In the genomic region with DNA sequence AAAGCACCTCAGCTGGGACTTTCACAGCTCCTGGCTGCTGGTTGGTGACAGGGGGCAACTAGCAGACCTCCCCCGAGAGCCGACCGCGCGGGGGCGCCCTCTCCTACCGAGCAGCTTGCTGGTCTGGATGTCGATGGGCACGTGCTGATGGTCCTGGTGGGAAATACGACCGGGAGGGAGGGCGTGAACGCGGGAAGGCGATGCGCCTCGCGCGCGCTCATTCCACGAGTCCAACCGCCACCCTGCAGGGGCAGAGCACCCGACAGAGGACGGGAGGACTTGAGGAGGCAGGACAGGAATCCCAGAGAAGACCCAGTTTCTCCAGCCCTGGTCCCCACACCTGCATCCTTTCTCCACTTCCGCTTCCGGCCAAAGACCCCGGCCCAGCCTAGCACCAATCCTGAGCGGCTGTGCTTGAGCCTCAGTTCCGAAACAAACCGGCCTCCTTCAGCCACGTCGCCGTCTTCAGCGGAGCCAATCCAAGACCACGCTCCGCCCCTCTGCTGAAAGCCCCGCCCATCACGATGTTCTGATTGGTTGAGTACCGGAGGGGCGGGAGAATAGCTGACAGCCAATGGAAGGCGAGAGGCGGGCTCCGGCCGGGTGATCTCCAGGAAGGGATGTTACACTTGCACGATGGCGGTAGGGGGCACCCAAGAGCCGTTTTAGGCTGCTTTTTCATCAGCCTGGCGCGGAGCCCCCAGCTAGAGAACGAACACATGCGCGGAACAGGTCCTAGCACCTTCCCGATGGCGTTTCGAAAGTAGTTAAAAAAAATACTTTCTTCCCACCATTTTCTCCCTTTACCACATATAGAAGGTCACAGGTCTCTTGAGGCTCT, we compare ENCODE assay signal across 8 mouse cellular contexts. TPM values are rescaled to one million over a fixed set of nuclear protein-coding genes. Genes with fewer than 3 reads are reported as not detected.
A peak's percentile ranks its signal among the peaks of the same experiment; 100 is the strongest.
DNase-seq lines count a peak whose midpoint lies in the region; ATAC-seq lines count a peak whose summit lies in the region.

A gene (minus strand): TSS at position 453 of the 841 bp plus-strand sequence.

- H3K9me3 ChIP-seq in hindbrain, embryonic 11.5 days (ENCODE audit: control insufficient read depth, low read length) = no peaks in the 10 kb centered on the region

- H3K9ac ChIP-seq in hindbrain, embryonic 11.5 days (ENCODE audit: low read depth, low read length) = peak within 1 kb of the TSS; percentile 62

- peak within 1 kb of the TSS; percentile 75 for H3K4me3 ChIP-seq in hindbrain, embryonic 11.5 days (ENCODE audit: low read depth, low read length)

- peak; percentile 99 for DNase-seq in Muller cell, postnatal 12 days (ENCODE audit: inconsistent ontology term)
- DNase-seq in cerebellum, adult 9-11 months = peak; percentile 99
- peak; percentile 98 to 99 for DNase-seq in frontal cortex, adult 2 months (ENCODE audit: extremely low spot score in 1 of 2, low spot score in 1 of 2)
- DNase-seq in hindbrain, embryonic 11.5 days (ENCODE audit: low spot score) = peak; percentile 100
- DNase-seq in layer of hippocampus, postnatal 10 days (ENCODE audit: low spot score in 2 of 2) = peak; percentile 99 to 100
- DNase-seq in lung, postnatal 10 days = peak; percentile 100
- peak; percentile 99 for DNase-seq in ovary, postnatal 36 days (ENCODE audit: low spot score)
- DNase-seq in thymus, postnatal 25 days = peak; percentile 100

- H3K27me3 ChIP-seq in hindbrain, embryonic 11.5 days (ENCODE audit: control insufficient read depth, insufficient read depth, low read length) = no peaks in the 10 kb centered on the region

- no peaks in the 10 kb centered on the region for H3K36me3 ChIP-seq in hindbrain, embryonic 11.5 days (ENCODE audit: control insufficient read depth, insufficient read depth, low read length)

- under 1% methylated on average over 55 of the region's 55 CpGs for WGBS in hindbrain, embryonic 11.5 days

- H3K4me1 ChIP-seq in hindbrain, embryonic 11.5 days (replicated peaks; ENCODE audit: control insufficient read depth, insufficient read depth, low read length) = peaks cover 5% of the 10 kb centered on the region; the same call in 1 of the 2 replicates

- H3K27ac ChIP-seq in hindbrain, embryonic 11.5 days (ENCODE audit: low read depth, low read length) = peak within 1 kb of the TSS; percentile 62

- peak within 1 kb of the TSS; percentile 51 for H3K4me2 ChIP-seq in hindbrain, embryonic 11.5 days (replicated peaks; ENCODE audit: low read depth, low read length)

- peak; percentile 98 for ATAC-seq in hindbrain, embryonic 11.5 days (ENCODE audit: low FRiP score)

RNA-seq across cellular contexts. Expression of the gene that starts here (rescaled TPM):
- polyA plus RNA-seq in frontal cortex, adult 2 months (2012; rRNA removed) = 37.8 and 45.8 TPM in 2 replicates
- polyA plus RNA-seq in hindbrain, embryonic 11.5 days (2014; fragmentation: Nextera tagmentation; extraction: Ambion mirVana) = 95.5 and 98.2 TPM in 2 replicates
- 10 to 100 TPM; 53.4 to 59.6 TPM for total RNA-seq in layer of hippocampus, postnatal 10 days (2021)

Comparison
In these comparisons a context has a peak if more than half of its experiments do, and no peak if none do; other contexts are left out.
1. Peak in every context shown above with its lines: DNase-seq, ATAC-seq, H3K4me3 ChIP-seq and H3K27ac ChIP-seq.